Mouse (Mus musculus) right cerebral cortex, postnatal 4 days (tissue): ENCODE measurements around the gene Cspg4.
"Not testable (repeated sequence)": the region's sequence is repeated elsewhere in the genome, so short reads cannot be mapped to it uniquely, and the experiment has no call there.

Source experiments
- DNase-seq: peaks from one replicate; pipeline ENCODE4 v3.0.0-alpha.2; 2022

Cspg4 gene

DNA sequence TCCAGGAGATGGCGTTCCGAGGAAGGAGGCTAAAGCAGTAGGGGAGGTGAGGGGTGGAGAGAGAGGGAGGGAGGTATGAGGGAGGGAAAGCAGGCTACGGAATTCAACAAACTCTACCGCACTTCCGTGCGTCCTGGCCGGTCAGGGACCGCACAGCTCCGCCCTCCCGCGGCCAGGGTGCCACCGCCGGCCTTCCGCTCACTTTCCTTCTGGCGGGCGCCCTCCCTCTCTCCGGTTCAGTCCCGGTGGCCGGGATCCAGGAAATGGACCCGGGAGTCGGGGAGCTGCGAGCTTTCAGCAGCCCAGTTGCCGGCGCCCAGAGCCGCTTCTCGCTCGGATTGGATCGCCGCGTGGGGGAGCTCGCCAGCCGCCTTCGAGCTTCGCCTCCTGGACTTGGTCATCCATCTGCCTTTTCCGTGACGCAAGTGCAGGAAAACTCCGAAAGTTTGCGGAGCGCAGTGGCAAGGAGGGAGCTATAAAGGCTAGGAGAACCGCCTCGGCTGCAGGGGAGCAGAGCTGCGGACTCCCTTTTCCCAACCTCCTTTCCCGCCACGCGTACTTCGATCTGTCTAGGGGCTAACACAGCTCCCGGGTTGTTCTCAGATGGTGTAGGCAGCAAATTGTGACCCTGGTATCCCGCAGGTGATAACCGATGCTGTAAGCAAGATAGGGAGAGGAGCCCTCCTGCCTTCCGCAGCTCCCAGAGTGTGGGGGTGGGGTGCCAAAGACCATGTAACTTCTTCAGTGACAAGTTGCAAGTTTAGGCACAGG is 63.4 kb downstream of the Cspg4 start, which contains the start of gene Snx33:
TSS of gene Snx33 (minus strand) at position 331 of the 771 bp plus-strand sequence.
- DNase-seq = peak; percentile 88

DNA sequence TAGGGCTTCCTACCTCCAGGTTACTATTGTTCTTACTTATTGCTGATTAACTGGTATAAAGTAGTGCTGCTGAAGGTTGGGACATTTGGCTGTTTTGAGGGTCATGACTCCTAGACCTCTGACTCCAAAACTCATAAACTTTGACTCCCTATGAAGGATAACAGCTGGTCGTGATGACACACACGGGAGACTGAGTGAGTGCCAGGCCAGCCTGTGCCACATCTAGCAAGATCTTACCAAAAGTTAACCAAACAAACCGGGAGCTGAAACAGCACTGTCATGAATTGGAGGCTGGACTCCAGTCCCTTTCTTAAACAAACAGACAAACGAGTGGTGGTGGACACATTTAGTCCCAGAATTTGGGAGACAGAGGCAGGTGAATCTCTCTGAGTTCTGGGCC is 64.7 kb downstream of the Cspg4 start:
- no peak for DNase-seq

DNA sequence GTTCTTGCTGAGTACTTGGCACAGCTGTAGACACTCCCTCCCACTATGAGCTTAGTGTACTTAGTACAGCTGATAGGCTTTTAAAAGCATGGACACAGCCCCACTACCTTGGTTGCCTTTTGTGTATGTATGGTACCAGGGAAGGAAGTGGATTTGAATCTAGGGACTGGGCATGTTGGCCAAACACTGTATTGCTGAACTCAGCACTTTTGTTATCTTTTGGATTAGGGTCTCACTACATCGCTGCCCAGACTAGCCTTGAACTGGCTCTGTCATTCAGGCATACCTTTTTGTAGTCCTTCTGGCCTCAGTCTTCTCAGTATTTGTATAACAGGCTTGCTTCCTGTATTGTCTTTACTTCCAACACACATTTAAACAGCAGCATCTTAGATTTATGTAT is 65.7 kb downstream of the Cspg4 start:
- DNase-seq = no peak

DNA sequence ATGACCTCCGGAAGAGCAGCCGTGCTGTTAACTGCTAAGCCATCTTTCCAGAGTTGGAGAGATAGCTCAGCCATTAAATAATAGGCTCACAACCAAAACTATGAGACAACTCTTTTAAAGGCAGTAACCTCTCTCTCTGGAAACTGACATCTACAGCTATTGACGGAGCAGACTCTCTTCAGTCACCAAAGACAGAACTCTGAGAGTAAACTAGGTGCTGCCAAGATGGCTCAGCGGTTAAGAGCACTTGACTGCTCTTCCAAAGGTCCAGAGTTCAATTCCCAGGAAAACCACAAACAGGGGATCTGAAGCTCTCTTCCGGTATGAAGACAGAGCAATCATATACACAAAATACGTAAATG is 72.0 kb downstream of the Cspg4 start:
- no peak for DNase-seq

DNA sequence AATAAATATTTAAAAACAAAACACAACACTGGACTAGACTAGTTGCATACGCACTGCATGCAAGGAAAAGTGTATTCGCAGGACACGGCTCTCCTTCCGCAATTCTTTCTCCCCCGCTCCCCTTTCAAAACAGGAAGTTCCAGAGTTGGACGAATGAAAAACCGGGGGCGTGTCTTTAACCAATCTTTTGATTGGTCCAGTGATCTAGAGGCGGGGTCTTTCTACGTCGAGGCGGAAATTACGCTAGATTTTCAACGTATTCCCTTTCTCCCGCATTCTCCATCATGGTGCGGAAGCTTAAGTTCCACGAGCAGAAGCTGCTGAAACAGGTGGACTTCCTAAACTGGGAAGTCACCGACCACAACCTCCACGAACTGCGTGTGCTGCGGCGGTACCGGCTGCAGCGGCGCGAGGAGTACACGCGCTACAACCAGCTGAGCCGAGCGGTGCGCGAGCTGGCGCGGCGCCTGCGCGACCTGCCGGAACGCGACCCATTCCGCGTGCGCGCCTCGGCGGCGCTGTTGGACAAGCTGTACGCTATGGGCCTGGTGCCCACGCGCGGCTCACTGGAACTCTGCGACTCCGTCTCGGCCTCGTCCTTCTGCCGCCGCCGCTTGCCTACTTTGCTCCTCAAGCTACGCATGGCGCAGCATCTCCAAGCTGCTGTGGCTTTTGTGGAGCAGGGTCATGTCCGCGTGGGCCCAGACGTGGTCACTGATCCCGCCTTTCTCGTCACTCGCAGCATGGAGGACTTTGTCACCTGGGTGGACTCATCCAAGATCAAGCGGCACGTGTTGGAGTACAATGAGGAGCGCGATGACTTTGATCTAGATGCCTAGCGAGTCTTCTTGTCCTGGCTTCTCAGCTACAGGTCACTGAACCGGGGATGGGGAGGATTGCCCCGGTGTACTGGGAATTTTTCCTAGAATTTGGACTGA is 72.7 kb downstream of the Cspg4 start, which contains the start of gene Imp3:
TSS of gene Imp3 (plus strand) at position 253 of the 938 bp plus-strand sequence.
- DNase-seq = peak; percentile 82

DNA sequence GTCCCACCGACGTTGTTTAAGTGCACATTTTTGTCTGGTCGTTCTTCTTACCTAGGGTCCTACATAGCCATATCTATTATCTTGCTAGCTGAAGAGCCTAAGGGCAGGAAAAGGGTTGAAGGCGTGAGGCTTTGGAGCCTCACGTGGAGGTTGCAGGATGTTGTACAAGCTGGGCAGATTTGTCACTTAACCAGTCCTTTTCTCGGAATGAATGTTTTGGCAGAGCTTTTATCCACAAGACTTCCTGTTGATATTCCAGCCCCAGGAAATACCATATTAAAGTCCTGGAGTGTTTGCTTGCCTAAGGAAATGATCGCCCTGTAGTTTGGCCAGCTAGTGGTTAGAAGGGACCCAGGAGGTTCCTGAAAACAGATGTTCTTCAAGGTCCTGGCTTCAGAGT is 73.5 kb downstream of the Cspg4 start:
- DNase-seq = no peak

DNA sequence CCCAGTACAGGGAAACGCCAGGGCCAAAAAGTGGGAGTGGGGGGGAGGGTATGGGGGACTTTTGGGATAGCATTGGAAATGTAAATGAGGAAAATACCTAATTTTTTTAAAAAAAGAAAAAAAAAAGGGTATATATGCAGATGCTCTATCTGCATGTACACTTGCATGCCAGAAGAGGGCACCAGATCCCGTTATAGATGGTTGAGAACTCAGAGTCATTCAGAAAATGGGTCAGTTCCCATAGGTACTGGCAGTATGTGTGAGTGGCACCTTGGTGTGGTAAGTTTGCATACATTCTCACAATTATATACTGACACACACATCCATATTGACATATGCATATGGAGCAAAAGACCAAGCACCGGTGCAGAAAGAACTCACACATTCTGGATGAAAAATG is 82.6 kb downstream of the Cspg4 start:
- peak; percentile 43 for DNase-seq

DNA sequence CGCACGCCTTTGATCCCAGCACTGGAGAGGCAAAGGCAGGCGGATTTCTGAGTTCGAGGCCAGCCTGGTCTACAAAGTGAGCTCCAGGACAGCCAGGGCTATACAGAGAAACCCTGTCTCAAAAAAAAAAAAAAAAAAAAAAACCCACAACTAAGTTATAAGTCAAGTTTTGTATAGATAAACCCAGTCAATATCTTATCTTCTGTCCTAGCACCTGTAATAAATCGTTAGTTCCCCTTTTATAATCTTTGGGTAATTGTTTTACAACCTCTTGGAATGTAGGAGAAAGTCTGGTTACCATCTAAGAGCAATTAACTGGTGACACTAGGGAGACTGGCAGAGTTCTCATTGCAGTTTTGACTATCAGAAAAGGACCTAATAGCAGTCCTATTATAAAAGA is 83.9 kb downstream of the Cspg4 start:
- not testable (repeated sequence) for DNase-seq
